Mouse (Mus musculus) liver, embryonic 12.5 days (tissue): ENCODE data around the gene Zfp988. TPM values are rescaled to one million over a fixed set of nuclear protein-coding genes. Genes with fewer than 3 reads are reported as not detected.
"Not testable (repeated sequence)": the region's sequence is repeated elsewhere in the genome, so short reads cannot be mapped to it uniquely, and the experiment has no call there.

Experiments used
- ATAC-seq: fragments of 200-750 bp; cut with Nextera tagmentation; 2 replicates; pipeline ENCODE4 v1.8.0; 2017; ENCODE audit warnings: moderate number of reproducible peaks, mild to moderate bottlenecking, moderate library complexity
- H3K27ac ChIP-seq: fragments of 300-500 bp; sonication (generic); 2 replicates; pipeline ENCODE4 v1.5.1; 2016; ENCODE audit warnings: mild to moderate bottlenecking
- H3K27me3 ChIP-seq: fragments of 300-500 bp; sonication (generic); replicated peaks from 2 replicates; pipeline ENCODE4 v1.6.1; 2016; ENCODE audit warnings: mild to moderate bottlenecking, moderate library complexity
- H3K36me3 ChIP-seq: fragments of 300-500 bp; sonication (generic); 2 replicates; pipeline ENCODE4 v1.6.1; 2016; ENCODE audit warnings: mild to moderate bottlenecking, moderate library complexity
- H3K4me1 ChIP-seq: fragments of 300-500 bp; sonication (generic); 2 replicates; pipeline ENCODE4 v1.6.1; 2016
- H3K4me2 ChIP-seq: fragments of 300-500 bp; sonication (generic); 2 replicates; pipeline ENCODE4 v1.6.1; 2016; ENCODE audit warnings: mild to moderate bottlenecking, moderate library complexity
- H3K4me3 ChIP-seq: fragments of 300-500 bp; sonication (generic); 2 replicates; pipeline ENCODE4 v1.5.1; 2016; ENCODE audit warnings: mild to moderate bottlenecking, moderate library complexity
- H3K9ac ChIP-seq: fragments of 300-500 bp; sonication (generic); 2 replicates; pipeline ENCODE4 v1.6.1; 2016; ENCODE audit warnings: mild to moderate bottlenecking, moderate library complexity
- H3K9me3 ChIP-seq: fragments of 300-500 bp; sonication (generic); replicated peaks from 2 replicates; pipeline ENCODE4 v1.6.1; 2016; ENCODE audit warnings: mild to moderate bottlenecking, moderate library complexity
- WGBS: fragments of 180-500 bp; shearing (Covaris S2); methylation state at CpG from one replicate; pipeline ENCODE4 v1.1.7; 2016; ENCODE audit not compliant: insufficient replicate concordance; 5-methylcytosine and 5-hydroxymethylcytosine counted together
- polyA plus RNA-seq: library from polyadenylated mRNA; unstranded; fragments of >200 nt; fragmentation: Nextera tagmentation; extraction: Ambion mirVana; gene quantifications from 2 replicates; pipeline ENCODE4 v1.2.1, GENCODE M21; 2016

Zfp988 gene
- polyA plus RNA-seq, 1 experiment from 2014 or later = 0.19 TPM

DNA sequence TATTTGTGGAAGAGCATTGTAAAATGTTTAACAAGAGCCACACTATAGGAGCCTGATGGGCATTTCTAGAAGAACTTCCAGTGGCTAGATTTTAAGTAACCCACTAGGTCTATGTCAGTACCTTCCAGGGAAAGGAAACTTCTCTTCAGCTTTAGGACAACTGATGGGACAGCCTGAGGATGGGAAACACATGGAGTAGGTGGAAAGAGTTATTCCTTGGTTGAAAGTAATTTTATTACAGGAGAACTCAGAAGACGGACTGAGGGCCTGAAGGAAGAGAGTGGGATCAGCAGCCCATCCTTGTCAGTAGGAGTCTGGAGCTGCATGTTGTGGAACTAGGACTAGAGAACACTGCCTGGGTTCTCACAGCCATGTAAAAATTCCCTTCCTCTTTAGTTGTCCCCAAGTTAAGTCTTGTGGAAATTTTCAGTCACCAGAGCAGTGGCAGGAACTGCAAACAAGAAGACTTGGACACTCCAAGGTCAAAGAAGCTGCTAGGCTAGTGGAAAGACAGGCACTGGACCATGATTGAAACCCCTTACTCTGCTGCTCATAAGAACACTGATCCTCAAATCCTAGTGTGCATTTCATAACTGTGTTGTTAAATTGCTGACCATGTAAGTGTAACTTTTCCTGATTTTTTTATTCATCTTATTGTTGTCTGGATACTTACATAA lies 30.4 kb downstream of the Zfp988 start:
- whole genome bisulfite sequencing = 7% methylated on average over 1 of the region's 1 CpGs

DNA sequence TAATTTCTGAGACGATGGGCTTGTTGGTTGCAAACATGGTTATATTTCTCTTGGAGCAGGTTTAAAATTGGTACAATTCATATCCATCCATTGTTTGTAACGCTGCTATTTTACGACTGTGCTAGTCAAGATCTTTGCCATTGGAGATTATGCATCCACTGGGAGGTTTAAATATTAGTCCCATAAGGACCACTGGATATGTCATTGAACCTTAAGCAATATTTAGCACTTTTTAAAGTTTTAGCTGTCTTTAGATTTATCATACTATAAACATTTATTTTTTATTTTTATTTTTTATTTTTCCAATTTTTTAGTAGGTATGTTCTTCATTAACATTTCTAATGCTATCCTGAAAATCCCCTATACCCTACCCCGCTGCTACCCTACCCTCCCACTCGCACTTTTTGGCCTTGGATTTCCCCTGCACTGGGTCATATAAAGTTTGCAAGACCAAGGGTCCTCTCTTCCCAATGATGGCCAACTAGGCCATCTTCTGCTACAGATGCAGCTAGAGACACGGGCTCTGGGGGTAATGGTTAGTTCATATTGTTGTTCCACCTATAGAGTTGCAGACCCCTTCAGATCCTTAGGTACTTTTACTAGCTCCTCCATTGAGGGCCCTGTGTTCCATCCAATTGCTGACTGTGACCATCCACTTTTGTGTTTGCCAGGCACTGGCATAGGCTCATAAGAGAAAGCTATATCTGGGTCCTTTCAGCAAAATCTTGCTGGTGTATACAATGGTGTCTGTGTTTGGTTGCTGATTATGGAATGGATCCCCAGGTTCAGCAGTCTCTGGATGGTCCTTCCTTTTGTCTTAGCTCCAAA lies 31.1 kb downstream of the Zfp988 start:
- H3K4me3 ChIP-seq, H3K9ac ChIP-seq, H3K36me3 ChIP-seq, H3K27me3 ChIP-seq, H3K27ac ChIP-seq, H3K4me1 ChIP-seq, H3K4me2 ChIP-seq: not testable (repeated sequence)
- peak; percentile 42 for ATAC-seq
- 50% methylated on average over 6 of the region's 6 CpGs for WGBS
- H3K9me3 ChIP-seq = peaks cover 58% of the 10 kb centered on the region

More for the DNA sequence above, 30.4 kb downstream of the Zfp988 start:
- not testable (repeated sequence) for H3K4me3 ChIP-seq, H3K4me2 ChIP-seq, H3K27me3 ChIP-seq, H3K27ac ChIP-seq, H3K9ac ChIP-seq, H3K36me3 ChIP-seq, H3K4me1 ChIP-seq
- ATAC-seq = peak; percentile 51
- peaks cover 56% of the 10 kb centered on the region for H3K9me3 ChIP-seq

DNA sequence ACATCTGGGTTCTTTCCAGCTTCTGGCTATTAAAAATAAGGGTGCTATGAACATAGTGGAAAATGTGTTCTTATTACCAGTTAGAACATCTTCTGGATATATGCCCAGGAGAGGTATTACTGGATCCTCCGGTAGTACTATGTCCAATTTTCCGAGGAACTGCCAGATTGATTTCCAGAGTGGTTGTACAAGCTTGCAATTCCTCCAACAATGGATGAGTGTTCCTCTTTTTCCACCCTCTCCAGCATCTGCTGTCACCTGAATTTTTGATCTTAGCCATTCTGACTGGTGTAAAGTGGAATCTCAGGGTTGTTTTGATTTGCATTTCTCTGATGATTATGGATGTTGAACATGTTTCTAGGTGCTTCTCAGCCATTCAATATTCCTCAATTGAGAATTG lies 32.0 kb downstream of the Zfp988 start:
- not testable (repeated sequence) for H3K4me2 ChIP-seq, H3K27ac ChIP-seq, H3K4me3 ChIP-seq, H3K4me1 ChIP-seq, H3K36me3 ChIP-seq, ATAC-seq, H3K27me3 ChIP-seq, H3K9ac ChIP-seq
- 74% methylated on average over 2 of the region's 2 CpGs for whole genome bisulfite sequencing
- H3K9me3 ChIP-seq = peaks cover 58% of the 10 kb centered on the region

DNA sequence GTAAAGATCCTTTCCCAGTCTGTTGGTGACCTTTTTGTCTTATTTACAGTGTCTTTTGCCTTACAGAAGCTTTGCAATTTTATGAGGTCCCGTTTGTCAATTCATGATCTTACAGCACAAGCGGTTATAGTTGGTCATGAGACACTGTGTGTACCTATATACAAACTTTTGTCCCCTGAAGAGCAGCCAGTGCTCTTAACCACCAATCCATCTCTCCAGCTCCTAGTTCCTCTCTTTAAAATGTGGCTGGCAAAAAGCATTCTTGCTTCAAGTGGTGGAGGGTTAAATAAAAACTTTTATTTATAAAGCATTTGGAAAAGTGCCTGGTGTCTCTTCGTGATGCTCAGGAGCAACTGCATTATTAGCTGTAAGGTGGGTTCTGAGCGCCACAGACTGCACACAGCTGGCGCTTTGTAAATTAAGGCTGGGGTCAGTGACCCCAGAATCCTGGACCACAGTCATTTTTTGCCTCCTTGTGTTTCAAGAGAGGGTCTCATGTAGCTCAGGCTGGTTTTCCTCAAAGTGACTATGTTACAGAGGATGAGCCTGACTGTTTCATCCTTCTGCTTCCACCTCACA lies 32.6 kb downstream of the Zfp988 start:
- no peak overlapping the region for H3K27ac ChIP-seq
- H3K27me3 ChIP-seq = no peaks in the 10 kb centered on the region
- WGBS = 54% methylated on average over 5 of the region's 5 CpGs
- no peak overlapping the region for H3K4me2 ChIP-seq
- no peaks in the 10 kb centered on the region for H3K36me3 ChIP-seq
- peak; percentile 35; the same call in 1 of the 2 replicates for ATAC-seq
- H3K9me3 ChIP-seq = peaks cover 61% of the 10 kb centered on the region
- H3K9ac ChIP-seq = no peak overlapping the region
- no peaks in the 10 kb centered on the region for H3K4me1 ChIP-seq
- no peak overlapping the region for H3K4me3 ChIP-seq

DNA sequence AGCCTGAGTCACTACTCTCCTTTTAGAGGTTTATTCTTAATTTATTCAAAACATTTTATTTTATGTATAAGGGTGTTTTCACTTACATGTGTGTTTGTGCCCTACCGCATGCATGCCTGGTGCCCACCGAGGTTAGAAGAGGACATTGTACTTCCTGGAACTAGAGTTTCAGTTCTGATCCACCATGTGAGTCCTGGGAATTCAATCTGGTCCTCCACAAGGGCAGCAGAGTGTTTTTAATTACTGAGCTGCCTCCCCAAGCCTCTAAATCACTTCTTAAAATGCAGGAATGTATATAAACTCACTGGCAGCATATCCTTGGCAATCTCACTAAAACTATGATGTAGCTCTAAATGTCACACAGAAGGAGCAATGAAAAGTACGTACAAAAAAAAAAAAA lies 33.2 kb downstream of the Zfp988 start:
- peaks cover 67% of the 10 kb centered on the region for H3K9me3 ChIP-seq
- H3K4me2 ChIP-seq, ATAC-seq, H3K9ac ChIP-seq, H3K27ac ChIP-seq, H3K27me3 ChIP-seq, H3K4me3 ChIP-seq, H3K36me3 ChIP-seq, H3K4me1 ChIP-seq: not testable (repeated sequence)
- 64% methylated on average over 3 of the region's 3 CpGs for WGBS

DNA sequence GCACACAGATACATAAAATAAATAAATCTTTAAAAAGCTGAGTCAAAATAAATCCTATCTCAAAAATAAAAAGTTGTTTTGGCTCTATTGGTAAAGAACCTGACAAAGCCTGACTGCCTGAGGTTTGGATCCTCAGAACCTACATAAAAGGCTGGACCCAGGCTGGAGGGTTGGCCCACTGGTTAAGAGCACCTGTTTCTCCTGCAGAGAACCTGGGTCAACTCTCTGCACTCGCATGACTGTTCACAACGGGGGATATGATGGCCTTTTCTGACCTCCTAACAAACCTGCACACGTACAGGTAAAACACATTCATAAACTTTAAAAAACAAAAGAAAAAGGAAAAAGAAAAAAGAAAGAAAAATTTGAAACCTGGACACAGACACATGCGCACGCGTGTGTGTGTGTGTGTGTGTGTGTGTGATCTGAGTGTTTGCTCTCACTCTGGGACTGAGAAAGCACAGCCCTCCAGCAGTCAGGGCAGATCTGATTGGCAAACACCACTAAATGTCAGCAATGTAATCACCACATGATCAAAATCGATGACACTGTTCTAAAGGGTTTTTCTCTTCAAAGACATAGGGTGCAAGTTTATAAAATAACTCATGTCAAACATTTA lies 34.2 kb downstream of the Zfp988 start:
- not testable (repeated sequence) for ATAC-seq, H3K27me3 ChIP-seq, H3K4me1 ChIP-seq, H3K4me3 ChIP-seq, H3K36me3 ChIP-seq, H3K9ac ChIP-seq, H3K27ac ChIP-seq, H3K4me2 ChIP-seq
- 58% methylated on average over 7 of the region's 7 CpGs for WGBS
- H3K9me3 ChIP-seq = peaks cover 65% of the 10 kb centered on the region

DNA sequence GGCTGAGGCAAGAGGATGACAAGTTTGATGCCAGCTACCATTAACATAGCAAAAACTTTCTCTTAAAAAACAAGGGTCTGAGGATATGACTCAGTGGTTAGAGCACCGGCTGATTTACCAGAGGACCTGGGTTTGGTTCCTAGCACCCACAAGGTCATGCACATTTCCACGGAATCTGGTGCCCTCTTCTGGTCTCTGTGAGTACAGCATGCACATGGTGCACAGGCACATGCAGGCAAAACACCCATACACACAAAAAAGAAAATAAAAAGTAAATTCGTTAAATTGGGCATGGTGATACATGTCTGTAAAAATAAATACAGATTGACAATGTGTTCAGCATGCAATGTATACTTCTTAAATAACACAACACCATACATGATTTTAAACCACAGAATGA lies 34.8 kb downstream of the Zfp988 start:
- not testable (repeated sequence) for H3K27ac ChIP-seq, H3K4me3 ChIP-seq, H3K27me3 ChIP-seq, H3K4me2 ChIP-seq, ATAC-seq, H3K36me3 ChIP-seq, H3K9ac ChIP-seq, H3K4me1 ChIP-seq
- 45% methylated on average over 3 of the region's 3 CpGs for WGBS
- peaks cover 65% of the 10 kb centered on the region for H3K9me3 ChIP-seq

DNA sequence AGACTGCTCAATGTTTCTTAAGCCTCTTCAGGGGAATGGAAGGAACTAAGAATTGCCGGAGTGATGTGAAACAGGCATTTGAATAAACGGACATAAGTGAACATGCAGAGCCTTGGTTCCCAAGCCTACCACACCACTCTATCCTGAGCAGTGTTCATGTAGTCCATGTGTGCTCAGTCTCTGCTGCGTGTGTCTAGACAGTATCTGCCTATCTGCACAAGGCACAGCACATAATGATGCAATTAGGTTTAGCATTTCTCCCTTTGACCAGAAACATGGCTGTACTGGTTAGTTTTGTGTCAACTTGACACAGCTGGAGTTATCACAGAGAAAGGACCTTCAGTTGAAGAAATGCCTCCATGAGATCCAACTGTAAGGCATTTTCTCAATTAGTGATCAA lies 35.4 kb downstream of the Zfp988 start:
- 65% methylated on average over 3 of the region's 3 CpGs for WGBS
- H3K27ac ChIP-seq, H3K4me1 ChIP-seq, H3K27me3 ChIP-seq, H3K9ac ChIP-seq, H3K36me3 ChIP-seq, ATAC-seq, H3K4me3 ChIP-seq, H3K4me2 ChIP-seq: not testable (repeated sequence)
- H3K9me3 ChIP-seq = peaks cover 61% of the 10 kb centered on the region

DNA sequence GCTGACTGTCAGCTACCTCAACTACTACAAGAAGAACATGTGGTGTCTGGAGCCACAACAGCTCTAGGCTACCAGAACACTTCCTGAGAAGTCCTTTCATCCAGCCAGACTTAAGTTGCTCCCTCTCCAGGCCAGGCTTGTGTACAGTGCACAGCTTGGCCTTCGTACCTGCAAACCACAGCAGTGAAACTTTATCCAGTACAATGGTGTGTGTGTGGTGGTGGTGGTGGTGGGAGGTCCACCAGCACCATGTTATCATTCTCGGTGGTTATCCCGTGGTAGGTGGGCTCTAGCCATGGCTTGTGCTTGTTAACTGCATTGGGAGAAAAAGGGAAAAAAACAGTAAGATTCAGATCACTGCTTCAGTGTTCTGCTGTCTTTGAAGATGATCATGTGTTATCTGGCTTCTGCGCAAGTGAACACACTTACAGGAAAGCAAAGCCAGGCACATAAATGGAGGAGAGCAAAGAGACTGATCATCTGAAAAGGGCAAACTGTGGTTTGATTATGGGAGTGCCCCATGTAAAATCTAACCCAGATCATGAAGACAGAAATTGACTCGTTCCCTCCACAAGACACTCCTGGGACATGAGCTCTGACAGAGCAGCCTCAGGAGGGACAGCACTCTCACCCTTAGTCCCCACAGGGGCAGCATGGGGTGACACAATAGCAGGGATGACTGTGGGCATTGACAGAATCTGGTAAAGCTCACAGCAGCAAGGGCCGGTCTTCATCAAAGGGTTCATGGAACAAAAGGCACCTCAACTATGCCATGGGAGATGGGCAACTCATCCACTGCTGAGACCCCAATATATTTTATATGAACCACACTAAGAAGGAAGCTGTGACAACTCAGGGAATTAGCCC lies 37.8 kb downstream of the Zfp988 start:
- H3K9me3 ChIP-seq = peaks cover 54% of the 10 kb centered on the region
- not testable (repeated sequence) for H3K4me1 ChIP-seq, H3K4me3 ChIP-seq, H3K27me3 ChIP-seq, H3K36me3 ChIP-seq, H3K27ac ChIP-seq, H3K4me2 ChIP-seq, H3K9ac ChIP-seq
- ATAC-seq = peak; percentile 79
- 56% methylated on average over 6 of the region's 6 CpGs for WGBS

DNA sequence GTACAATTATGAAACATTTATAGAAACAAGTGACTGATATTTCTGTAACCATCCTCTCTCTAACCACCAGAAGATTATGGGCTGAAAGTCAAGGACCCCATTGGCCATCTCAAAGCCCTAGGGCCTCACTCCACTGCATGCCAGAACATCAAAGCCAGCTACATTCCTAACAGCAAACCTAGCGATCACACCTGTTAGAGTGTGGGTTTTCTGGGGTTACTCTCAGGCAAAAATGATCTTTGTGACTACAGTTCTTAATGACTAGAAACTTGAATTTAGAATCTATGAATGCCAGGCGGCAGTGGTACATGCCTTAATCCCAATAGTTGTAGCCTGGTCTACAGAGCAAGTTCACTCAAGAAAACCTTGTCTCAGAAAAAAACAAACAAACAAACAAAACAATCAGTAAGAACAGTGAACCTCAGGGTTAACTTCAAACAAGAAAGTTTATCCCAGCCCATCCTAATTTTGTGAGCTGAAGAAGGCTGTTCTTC lies 39.6 kb downstream of the Zfp988 start:
- H3K9me3 ChIP-seq = peaks cover 58% of the 10 kb centered on the region
- ATAC-seq, H3K27ac ChIP-seq, H3K9ac ChIP-seq, H3K4me3 ChIP-seq, H3K4me1 ChIP-seq, H3K4me2 ChIP-seq, H3K27me3 ChIP-seq, H3K36me3 ChIP-seq: not testable (repeated sequence)
- WGBS = 67% methylated on average over 2 of the region's 2 CpGs

DNA sequence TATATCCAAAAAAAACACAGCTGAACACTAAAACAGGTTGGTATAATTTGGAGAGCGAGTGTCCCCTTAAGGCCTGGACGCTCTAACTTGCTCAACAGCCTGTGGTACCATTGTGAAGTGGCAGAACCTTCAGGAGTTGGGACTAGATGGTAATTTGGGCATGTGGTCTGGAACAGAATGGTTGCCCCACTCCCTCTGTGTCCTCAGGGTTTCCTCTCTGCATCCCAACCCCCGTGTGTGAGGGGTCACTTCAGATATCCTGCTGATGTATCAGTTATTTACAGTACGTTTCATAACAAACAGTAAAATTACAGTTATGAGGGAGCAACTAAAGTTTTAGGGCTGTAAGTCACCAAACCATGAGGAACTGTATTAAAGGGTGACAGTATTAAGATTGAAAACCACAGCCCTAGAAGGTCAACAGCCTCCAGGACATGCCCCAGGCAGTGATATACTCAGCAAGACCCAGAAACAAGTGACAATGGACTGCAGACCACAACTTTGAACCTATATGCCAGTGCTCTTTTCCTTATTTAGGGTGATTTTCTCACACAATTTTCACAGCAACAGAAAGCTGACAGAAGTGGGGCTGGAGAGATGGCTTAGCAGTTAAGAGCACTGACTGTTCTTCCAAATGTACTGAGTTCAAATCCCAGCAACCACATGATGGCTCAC lies 41.0 kb downstream of the Zfp988 start:
- not testable (repeated sequence) for H3K4me2 ChIP-seq, H3K36me3 ChIP-seq, ATAC-seq, H3K4me1 ChIP-seq, H3K9ac ChIP-seq, H3K27me3 ChIP-seq, H3K4me3 ChIP-seq, H3K27ac ChIP-seq
- peaks cover 64% of the 10 kb centered on the region for H3K9me3 ChIP-seq
- WGBS = 52% methylated on average over 4 of the region's 4 CpGs
